Comparison of ENCODE assay signal across 11 mouse cellular contexts in genomic region chr16:44507027-44507929, GRCm38 (mm10). TPM values are rescaled to one million over a fixed set of nuclear protein-coding genes. Genes with fewer than 3 reads are reported as not detected.
A peak's percentile ranks its signal among the peaks of the same experiment; 100 is the strongest.
DNase-seq lines count a peak whose midpoint lies in the region; ATAC-seq lines count a peak whose summit lies in the region.
"Had no signal": no experiment of that assay in that cellular context is flagged by ENCODE, and none has a peak within 500 bp of the region (broad histone marks: within the 10 kb centered on the region; RNA-seq: fewer than 3 reads in every experiment).

No protein-coding gene starts in this region.

- no peak overlapping the region for H3K4me3 ChIP-seq in neural tube, embryonic 13.5 days
- no peak overlapping the region for H3K4me3 ChIP-seq in hindbrain, embryonic 10.5 days

- peak; percentile 54 for ATAC-seq in neural tube, embryonic 13.5 days (ENCODE audit: low read depth)

- 71% methylated on average over 10 of the region's 10 CpGs for WGBS in neural tube, embryonic 13.5 days
- WGBS in hindbrain, embryonic 10.5 days = 78% methylated on average over 10 of the region's 10 CpGs

- H3K4me2 ChIP-seq in neural tube, embryonic 13.5 days = no peak overlapping the region

- H3K27ac ChIP-seq in neural tube, embryonic 13.5 days (replicated peaks) = 0 out of 2 replicates have a peak overlapping the region, but pooled peaks have one; percentile 18
- peak overlapping the region; percentile 30; the same call in 1 of the 2 replicates for H3K27ac ChIP-seq in hindbrain, embryonic 10.5 days

- DNase-seq in neural tube, embryonic 10.5 days (ENCODE audit: extremely low spot score, low spot score) = no peak
- DNase-seq in hindbrain, embryonic 10.5 days (ENCODE audit: low spot score) = no peak
- DNase-seq in lung, postnatal 14 days = peak; percentile 32
- DNase-seq in ovary, postnatal 10 days (ENCODE audit: low spot score) = no peak
- DNase-seq in testis, postnatal 14 days (ENCODE audit: low spot score) = no peak
- DNase-seq in layer of hippocampus, postnatal 25 days (ENCODE audit: extremely low spot score in 1 of 2, low spot score in 1 of 2) = no peak
- DNase-seq: adrenal gland, postnatal 10 days; cerebellum, adult 2 months; layer of hippocampus, postnatal 36 days; thymus, postnatal 4 days had no signal

- H3K27me3 ChIP-seq in neural tube, embryonic 13.5 days = no peaks in the 10 kb centered on the region
- no peaks in the 10 kb centered on the region for H3K27me3 ChIP-seq in hindbrain, embryonic 10.5 days (ENCODE audit: insufficient read depth, poor library complexity, severe bottlenecking)

- H3K36me3 ChIP-seq in neural tube, embryonic 13.5 days = peaks cover 31% of the 10 kb centered on the region
- peaks cover 99% of the 10 kb centered on the region for H3K36me3 ChIP-seq in hindbrain, embryonic 10.5 days

- peaks cover 16% of the 10 kb centered on the region for H3K4me1 ChIP-seq in neural tube, embryonic 13.5 days (replicated peaks)
- peaks cover 22% of the 10 kb centered on the region for H3K4me1 ChIP-seq in hindbrain, embryonic 10.5 days (replicated peaks)

- no peak overlapping the region for H3K9ac ChIP-seq in neural tube, embryonic 13.5 days

- no peaks in the 10 kb centered on the region for H3K9me3 ChIP-seq in neural tube, embryonic 13.5 days
- peaks cover 5% of the 10 kb centered on the region; the same call in 1 of the 2 replicates for H3K9me3 ChIP-seq in hindbrain, embryonic 10.5 days

RNA-seq across cellular contexts. Expression of gene Boc, which starts 51.4 kb away (rescaled TPM):
- polyA plus RNA-seq in neural tube, embryonic 13.5 days (2015; fragmentation: Nextera tagmentation; extraction: Ambion mirVana) = 11.5 and 14.4 TPM in 2 replicates
- polyA plus RNA-seq in hindbrain, embryonic 10.5 days (2016; fragmentation: Nextera tagmentation; extraction: Ambion mirVana) = 36.0 and 43.9 TPM in 2 replicates
- 10 to 100 TPM in 1 of 2 experiments, 1 to 10 TPM in 1; 9.9 to 10.3 TPM for total RNA-seq in layer of hippocampus, postnatal 25 days (2021)
